Mouse (Mus musculus) lung, adult 2 months (tissue): Measurements from ENCODE around the gene Skap1.

ENCODE experiments used
- CTCF ChIP-seq: fragments of 200-500 bp; IDR thresholded peaks from 2 replicates; pipeline ENCODE4 v1.5.1; 2011; ENCODE audit warnings: mild to moderate bottlenecking, low read length, control low read depth; ENCODE audit not compliant: insufficient read depth
- POLR2A ChIP-seq: fragments of 200-500 bp; IDR thresholded peaks from 2 replicates; pipeline ENCODE4 v1.6.1; 2011; ENCODE audit warnings: low read depth, mild to moderate bottlenecking, control low read depth, low read length, borderline replicate concordance; ENCODE audit errors: extremely low read depth

DNA sequence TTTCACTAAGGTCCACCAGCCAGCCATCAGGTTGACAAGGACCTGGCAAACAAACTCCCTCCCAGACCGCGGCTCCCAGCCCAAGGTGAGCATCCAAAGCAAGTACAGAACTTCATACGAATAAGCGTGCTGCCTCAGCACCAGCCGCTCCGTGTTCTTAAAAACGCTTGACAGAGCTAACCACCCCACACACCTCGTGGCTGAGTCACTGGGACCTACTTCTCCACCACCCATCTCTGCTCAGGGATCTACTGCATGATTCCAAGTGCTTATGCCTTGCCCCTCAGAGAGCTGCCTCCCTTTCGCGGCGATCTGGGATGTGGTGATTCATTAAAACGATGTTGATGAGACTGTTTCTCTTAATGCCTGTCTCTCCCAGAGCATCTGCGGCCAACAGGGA lies 213.6 kb downstream of the Skap1 start:
- TF ChIP-seq CTCF = no peak
- TF ChIP-seq POLR2A = no peak
